Mouse (Mus musculus): ENCODE results near the gene Asb11. TPM values are rescaled to one million over a fixed set of nuclear protein-coding genes. Genes with fewer than 3 reads are reported as not detected.

The Asb11 gene
- polyA plus RNA-seq, 1 experiment from 2014 or later = 0.50 TPM

- H3K4me1 ChIP-seq (replicated peaks; ENCODE audit: control insufficient read depth, insufficient read depth, low read length) = no peaks in the 10 kb centered on the region
- H3K27me3 ChIP-seq (ENCODE audit: control insufficient read depth, insufficient read depth, low read depth, low read length) = no peaks in the 10 kb centered on the region
- H3K4me3 ChIP-seq (ENCODE audit: low read length) = no peak overlapping the region
- 23% methylated on average over 3 of the region's 3 CpGs for WGBS
- no peak overlapping the region for H3K9ac ChIP-seq (ENCODE audit: low read length)
- ATAC-seq (ENCODE audit: low read depth) = peak; percentile 54; the same call in 1 of the 2 replicates
- no peak overlapping the region for H3K4me2 ChIP-seq (ENCODE audit: low read depth, low read length)
- H3K27ac ChIP-seq (ENCODE audit: low read length) = no peak overlapping the region
- H3K36me3 ChIP-seq (ENCODE audit: control insufficient read depth, insufficient read depth, low read length) = no peaks in the 10 kb centered on the region
- no peaks in the 10 kb centered on the region for H3K9me3 ChIP-seq (ENCODE audit: control insufficient read depth, low read length)
Measured at GRCm38 (mm10) chrX:164449201-164449600, 12.4 kb downstream of the Asb11 start.

GRCm38 (mm10) chrX:164459205-164459878 lies 22.5 kb downstream of the Asb11 start:
- Histone ChIP-seq H3K9ac (ENCODE audit: low read length) (no peak overlapping the region), H3K4me1 (replicated peaks; ENCODE audit: control insufficient read depth, insufficient read depth, low read length) (no peaks in the 10 kb centered on the region), H3K27ac (ENCODE audit: low read length) (no peak overlapping the region), H3K27me3 (ENCODE audit: control insufficient read depth, insufficient read depth, low read depth, low read length) (no peaks in the 10 kb centered on the region), H3K36me3 (ENCODE audit: control insufficient read depth, insufficient read depth, low read length) (no peaks in the 10 kb centered on the region), H3K9me3 (ENCODE audit: control insufficient read depth, low read length) (no peaks in the 10 kb centered on the region), H3K4me2 (ENCODE audit: low read depth, low read length) (no peak overlapping the region), H3K4me3 (ENCODE audit: low read length) (no peak overlapping the region)
- no peak for ATAC-seq (ENCODE audit: low read depth)
- WGBS = 64% methylated on average over 6 of the region's 6 CpGs

GRCm38 (mm10) chrX:164502258-164502657 lies 65.5 kb downstream of the Asb11 start:
- H3K27ac ChIP-seq (ENCODE audit: low read length) = no peak overlapping the region
- H3K4me2 ChIP-seq (ENCODE audit: low read depth, low read length) = no peak overlapping the region
- H3K4me3 ChIP-seq (ENCODE audit: low read length) = no peak overlapping the region
- H3K9ac ChIP-seq (ENCODE audit: low read length) = no peak overlapping the region
- WGBS = 55% methylated on average over 2 of the region's 2 CpGs
- no peaks in the 10 kb centered on the region for H3K4me1 ChIP-seq (replicated peaks; ENCODE audit: control insufficient read depth, insufficient read depth, low read length)
- no peaks in the 10 kb centered on the region for H3K27me3 ChIP-seq (ENCODE audit: control insufficient read depth, insufficient read depth, low read depth, low read length)
- no peaks in the 10 kb centered on the region for H3K9me3 ChIP-seq (ENCODE audit: control insufficient read depth, low read length)
- no peaks in the 10 kb centered on the region for H3K36me3 ChIP-seq (ENCODE audit: control insufficient read depth, insufficient read depth, low read length)
- no peak for ATAC-seq (ENCODE audit: low read depth)

- no peaks in the 10 kb centered on the region for H3K27me3 ChIP-seq (ENCODE audit: control insufficient read depth, insufficient read depth, low read depth, low read length)
- 57% methylated on average over 10 of the region's 10 CpGs for WGBS
- no peaks in the 10 kb centered on the region for H3K9me3 ChIP-seq (ENCODE audit: control insufficient read depth, low read length)
- H3K9ac ChIP-seq (ENCODE audit: low read length) = no peak within 1 kb of the TSS
- H3K4me1 ChIP-seq (replicated peaks; ENCODE audit: control insufficient read depth, insufficient read depth, low read length) = no peaks in the 10 kb centered on the region
- H3K4me3 ChIP-seq (ENCODE audit: low read length) = no peak within 1 kb of the TSS
- H3K36me3 ChIP-seq (ENCODE audit: control insufficient read depth, insufficient read depth, low read length) = no peaks in the 10 kb centered on the region
- H3K27ac ChIP-seq (ENCODE audit: low read length) = no peak within 1 kb of the TSS
- ATAC-seq (ENCODE audit: low read depth) = no peak
- H3K4me2 ChIP-seq (ENCODE audit: low read depth, low read length) = no peak within 1 kb of the TSS
Measured at GRCm38 (mm10) chrX:164505709-164506498, 69.1 kb downstream of the Asb11 start, which contains the start of gene Asb9. TSS of gene Asb9 (plus strand) at chrX:164506327.

GRCm38 (mm10) chrX:164507068-164507467 lies 70.3 kb downstream of the Asb11 start:
- WGBS = 78% methylated on average over 4 of the region's 4 CpGs

GRCm38 (mm10) chrX:164508728-164509127 lies 71.9 kb downstream of the Asb11 start:
- H3K9ac ChIP-seq (ENCODE audit: low read length) = no peak overlapping the region
- no peaks in the 10 kb centered on the region for H3K36me3 ChIP-seq (ENCODE audit: control insufficient read depth, insufficient read depth, low read length)
- no peaks in the 10 kb centered on the region for H3K27me3 ChIP-seq (ENCODE audit: control insufficient read depth, insufficient read depth, low read depth, low read length)
- WGBS = 33% methylated on average over 3 of the region's 3 CpGs
- H3K27ac ChIP-seq (ENCODE audit: low read length) = no peak overlapping the region
- peak; percentile 89 for ATAC-seq (ENCODE audit: low read depth)
- no peaks in the 10 kb centered on the region for H3K9me3 ChIP-seq (ENCODE audit: control insufficient read depth, low read length)
- no peaks in the 10 kb centered on the region for H3K4me1 ChIP-seq (replicated peaks; ENCODE audit: control insufficient read depth, insufficient read depth, low read length)
- H3K4me3 ChIP-seq (ENCODE audit: low read length) = no peak overlapping the region
- H3K4me2 ChIP-seq (ENCODE audit: low read depth, low read length) = no peak overlapping the region

More at GRCm38 (mm10) chrX:164507068-164507467, 70.3 kb downstream of the Asb11 start:
- Histone ChIP-seq H3K4me1 (replicated peaks; ENCODE audit: control insufficient read depth, insufficient read depth, low read length) (no peaks in the 10 kb centered on the region), H3K27ac (ENCODE audit: low read length) (no peak overlapping the region), H3K9me3 (ENCODE audit: control insufficient read depth, low read length) (no peaks in the 10 kb centered on the region), H3K9ac (ENCODE audit: low read length) (no peak overlapping the region), H3K27me3 (ENCODE audit: control insufficient read depth, insufficient read depth, low read depth, low read length) (no peaks in the 10 kb centered on the region), H3K4me3 (ENCODE audit: low read length) (no peak overlapping the region), H3K4me2 (ENCODE audit: low read depth, low read length) (no peak overlapping the region), H3K36me3 (ENCODE audit: control insufficient read depth, insufficient read depth, low read length) (no peaks in the 10 kb centered on the region)
- no peak for ATAC-seq (ENCODE audit: low read depth)

Other genes starting within 250 kb of the Asb11 start
- 1.3 and 1.6 TPM in 2 replicates for gene Bmx, start 178.8 kb upstream of the Asb11 start, polyA plus RNA-seq (2015; fragmentation: Nextera tagmentation; extraction: Ambion mirVana)
- gene Pir, start 167.6 kb upstream of the Asb11 start, polyA plus RNA-seq (2015; fragmentation: Nextera tagmentation; extraction: Ambion mirVana) = 17.1 and 17.7 TPM in 2 replicates
- 56.4 and 58.4 TPM in 2 replicates for gene Vegfd, start 63.6 kb upstream of the Asb11 start, polyA plus RNA-seq (2015; fragmentation: Nextera tagmentation; extraction: Ambion mirVana)
- gene Piga, start 17.2 kb upstream of the Asb11 start, polyA plus RNA-seq (2015; fragmentation: Nextera tagmentation; extraction: Ambion mirVana) = 20.3 and 22.0 TPM in 2 replicates
- not detected in 2 replicates for gene Asb9, start 69.3 kb downstream of the Asb11 start, polyA plus RNA-seq (2015; fragmentation: Nextera tagmentation; extraction: Ambion mirVana)